Mouse (Mus musculus): ENCODE results near the gene Gdf5. TPM values are rescaled to one million over a fixed set of nuclear protein-coding genes. Genes with fewer than 3 reads are reported as not detected.
A peak's percentile ranks its signal among the peaks of the same experiment; 100 is the strongest.

Gene Gdf5
- polyA plus RNA-seq (2016; fragmentation: Nextera tagmentation; extraction: Ambion mirVana) = 2.1 and 2.9 TPM in 2 replicates

GRCm38 (mm10) chr2:155945124-155945523, at the start of gene Gdf5:
Gdf5 (minus strand) TSS chr2:155945367.
- ATAC-seq (ENCODE audit: low FRiP score) = no peak
- H3K4me1 ChIP-seq = peaks cover 47% of the 10 kb centered on the region
- H3K27me3 ChIP-seq = peaks cover 12% of the 10 kb centered on the region
- 29% methylated on average over 13 of the region's 13 CpGs for WGBS
- H3K9me3 ChIP-seq = no peaks in the 10 kb centered on the region
- peak within 1 kb of the TSS; percentile 48 for H3K4me2 ChIP-seq
- no peak within 1 kb of the TSS; the same call in 1 of the 2 replicates for H3K4me3 ChIP-seq (replicated peaks)
- H3K27ac ChIP-seq = peak within 1 kb of the TSS; percentile 51; the same call in 1 of the 2 replicates
- H3K36me3 ChIP-seq (replicated peaks) = no peaks in the 10 kb centered on the region
- peak within 1 kb of the TSS; percentile 39 for H3K9ac ChIP-seq

DNA sequence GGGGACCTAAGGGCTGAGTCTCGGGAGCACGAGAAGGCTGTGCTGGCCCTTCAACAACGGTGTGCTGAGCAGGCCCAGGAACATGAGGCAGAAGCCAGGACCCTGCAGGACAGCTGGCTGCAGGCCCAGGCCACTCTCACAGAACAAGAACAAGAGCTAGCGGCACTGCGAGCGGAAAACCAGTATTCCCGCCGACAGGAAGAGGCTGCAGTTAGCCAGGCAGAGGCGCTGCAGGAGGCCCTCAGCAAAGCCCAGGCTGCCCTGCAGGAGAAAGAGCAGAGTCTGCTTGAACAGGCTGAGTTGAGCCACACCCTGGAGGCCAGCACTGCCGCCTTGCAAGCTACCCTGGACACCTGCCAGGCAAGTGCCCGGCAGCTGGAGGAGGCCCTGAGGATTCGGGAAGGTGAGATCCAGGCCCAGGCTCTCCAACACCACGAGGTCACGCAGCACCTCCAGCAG, 46.7 kb upstream of the Gdf5 start:
- H3K36me3 ChIP-seq (replicated peaks) = peaks cover 99% of the 10 kb centered on the region
- H3K27ac ChIP-seq = no peak overlapping the region
- H3K4me3 ChIP-seq (replicated peaks) = no peak overlapping the region
- 88% methylated on average over 14 of the region's 14 CpGs for whole genome bisulfite sequencing
- no peak for ATAC-seq (ENCODE audit: low FRiP score)
- no peak overlapping the region for H3K4me2 ChIP-seq
- no peaks in the 10 kb centered on the region for H3K27me3 ChIP-seq
- no peak overlapping the region for H3K9ac ChIP-seq
- H3K9me3 ChIP-seq = no peaks in the 10 kb centered on the region
- no peaks in the 10 kb centered on the region for H3K4me1 ChIP-seq

DNA sequence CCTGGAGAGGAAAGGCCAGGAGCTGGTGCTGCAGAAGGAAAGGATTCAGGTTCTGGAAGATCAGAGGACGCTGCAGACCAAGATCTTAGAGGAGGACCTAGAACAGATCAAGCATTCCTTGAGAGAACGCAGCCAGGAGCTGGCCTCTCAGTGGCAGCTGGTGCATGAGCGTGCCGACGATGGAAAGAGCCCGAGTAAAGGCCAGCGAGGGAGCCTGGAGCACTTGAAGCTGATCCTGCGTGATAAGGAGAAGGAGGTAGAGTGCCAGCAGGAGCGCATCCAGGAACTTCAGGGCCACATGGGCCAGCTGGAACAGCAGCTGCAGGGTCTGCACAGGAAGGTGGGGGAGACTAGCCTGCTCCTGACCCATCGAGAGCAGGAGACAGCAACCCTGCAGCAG, 46.0 kb upstream of the Gdf5 start:
- 97% methylated on average over 10 of the region's 10 CpGs for WGBS
- H3K9ac ChIP-seq = no peak overlapping the region
- H3K27me3 ChIP-seq = no peaks in the 10 kb centered on the region
- no peak overlapping the region for H3K4me3 ChIP-seq (replicated peaks)
- H3K4me1 ChIP-seq = no peaks in the 10 kb centered on the region
- ATAC-seq (ENCODE audit: low FRiP score) = no peak
- H3K9me3 ChIP-seq = no peaks in the 10 kb centered on the region
- H3K27ac ChIP-seq = no peak overlapping the region
- peaks cover 99% of the 10 kb centered on the region for H3K36me3 ChIP-seq (replicated peaks)
- H3K4me2 ChIP-seq = no peak overlapping the region

GRCm38 (mm10) chr2:155989085-155989484, 43.9 kb upstream of the Gdf5 start:
- Histone ChIP-seq H3K4me1 (no peaks in the 10 kb centered on the region), H3K4me2 (no peak overlapping the region), H3K27ac (no peak overlapping the region), H3K27me3 (no peaks in the 10 kb centered on the region), H3K9me3 (no peaks in the 10 kb centered on the region), H3K36me3 (replicated peaks) (peaks cover 99% of the 10 kb centered on the region), H3K4me3 (replicated peaks) (no peak overlapping the region), H3K9ac (no peak overlapping the region)
- ATAC-seq (ENCODE audit: low FRiP score) = no peak
- WGBS = 67% methylated on average over 4 of the region's 4 CpGs

- no peak for ATAC-seq (ENCODE audit: low FRiP score)
- no peak overlapping the region for H3K27ac ChIP-seq
- no peaks in the 10 kb centered on the region for H3K9me3 ChIP-seq
- H3K36me3 ChIP-seq (replicated peaks) = peaks cover 99% of the 10 kb centered on the region
- no peaks in the 10 kb centered on the region for H3K27me3 ChIP-seq
- H3K4me3 ChIP-seq (replicated peaks) = no peak overlapping the region
- 97% methylated on average over 6 of the region's 6 CpGs for WGBS
- H3K9ac ChIP-seq = no peak overlapping the region
- H3K4me1 ChIP-seq = no peaks in the 10 kb centered on the region
- H3K4me2 ChIP-seq = no peak overlapping the region
Measured at GRCm38 (mm10) chr2:155987131-155987530, 42.0 kb upstream of the Gdf5 start.

- 93% methylated on average over 7 of the region's 7 CpGs for WGBS
- H3K9ac ChIP-seq = no peak overlapping the region
- H3K9me3 ChIP-seq = no peaks in the 10 kb centered on the region
- H3K4me1 ChIP-seq = no peaks in the 10 kb centered on the region
- H3K36me3 ChIP-seq (replicated peaks) = peaks cover 99% of the 10 kb centered on the region
- H3K4me3 ChIP-seq (replicated peaks) = no peak overlapping the region
- H3K4me2 ChIP-seq = no peak overlapping the region
- no peaks in the 10 kb centered on the region for H3K27me3 ChIP-seq
- no peak overlapping the region for H3K27ac ChIP-seq
- no peak for ATAC-seq (ENCODE audit: low FRiP score)
Measured at GRCm38 (mm10) chr2:155985776-155986175, 40.6 kb upstream of the Gdf5 start.

GRCm38 (mm10) chr2:155979328-155979991, 34.3 kb upstream of the Gdf5 start:
- WGBS = 93% methylated on average over 5 of the region's 5 CpGs
- Histone ChIP-seq H3K4me1 (no peaks in the 10 kb centered on the region), H3K9me3 (no peaks in the 10 kb centered on the region), H3K4me2 (no peak overlapping the region), H3K27ac (no peak overlapping the region), H3K9ac (no peak overlapping the region), H3K27me3 (no peaks in the 10 kb centered on the region), H3K4me3 (replicated peaks) (no peak overlapping the region), H3K36me3 (replicated peaks) (peaks cover 94% of the 10 kb centered on the region)
- ATAC-seq (ENCODE audit: low FRiP score) = no peak

DNA sequence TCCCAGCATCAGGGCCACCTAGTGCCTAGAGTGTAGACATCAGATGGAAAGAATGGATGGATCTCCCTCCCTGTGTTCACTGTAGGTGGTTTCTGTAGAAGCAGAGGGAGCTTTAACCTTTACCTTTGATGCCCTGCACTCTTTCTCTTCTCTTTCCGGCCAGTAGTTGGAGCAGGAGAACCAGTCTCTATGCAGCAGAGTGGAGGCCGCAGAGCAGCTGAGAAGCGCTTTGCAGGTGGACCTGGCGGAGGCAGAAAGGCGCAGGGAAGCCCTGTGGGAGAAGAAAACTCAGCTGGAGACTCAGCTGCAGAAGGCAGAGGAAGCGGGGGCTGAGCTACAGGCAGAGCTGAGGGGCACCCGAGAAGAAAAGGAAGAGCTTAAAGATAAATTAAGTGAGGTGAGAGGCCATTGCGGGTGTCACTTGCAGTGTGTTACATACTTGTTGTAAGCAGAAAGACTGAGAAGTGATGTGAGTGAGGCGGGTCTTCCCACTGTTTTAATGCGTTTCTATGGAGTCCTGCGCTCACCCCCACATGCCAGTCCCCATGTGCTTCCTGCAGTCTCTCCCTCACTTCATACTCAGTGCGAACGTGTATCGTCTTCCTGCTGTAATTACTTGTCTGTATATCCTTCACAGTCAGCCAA, 29.0 kb upstream of the Gdf5 start:
- Histone ChIP-seq H3K36me3 (replicated peaks) (peaks cover 90% of the 10 kb centered on the region), H3K4me1 (no peaks in the 10 kb centered on the region)

GRCm38 (mm10) chr2:155973348-155973747, 28.2 kb upstream of the Gdf5 start:
- H3K4me2 ChIP-seq = no peak overlapping the region
- no peak overlapping the region for H3K27ac ChIP-seq
- no peak for ATAC-seq (ENCODE audit: low FRiP score)
- H3K36me3 ChIP-seq (replicated peaks) = peaks cover 90% of the 10 kb centered on the region
- 86% methylated on average over 6 of the region's 6 CpGs for WGBS
- H3K9ac ChIP-seq = no peak overlapping the region
- no peaks in the 10 kb centered on the region for H3K9me3 ChIP-seq
- no peaks in the 10 kb centered on the region for H3K27me3 ChIP-seq
- H3K4me1 ChIP-seq = no peaks in the 10 kb centered on the region
- H3K4me3 ChIP-seq (replicated peaks) = no peak overlapping the region

More for the DNA sequence above, 29.0 kb upstream of the Gdf5 start:
- WGBS = 84% methylated on average over 14 of the region's 14 CpGs
- Histone ChIP-seq H3K27me3 (no peaks in the 10 kb centered on the region), H3K4me2 (no peak overlapping the region), H3K9me3 (no peaks in the 10 kb centered on the region), H3K4me3 (replicated peaks) (no peak overlapping the region), H3K9ac (no peak overlapping the region), H3K27ac (no peak overlapping the region)
- no peak for ATAC-seq (ENCODE audit: low FRiP score)

GRCm38 (mm10) chr2:155962991-155963390, 17.8 kb upstream of the Gdf5 start:
- H3K27me3 ChIP-seq = no peaks in the 10 kb centered on the region
- no peak for ATAC-seq (ENCODE audit: low FRiP score)
- no peak overlapping the region for H3K4me3 ChIP-seq (replicated peaks)
- no peak overlapping the region for H3K4me2 ChIP-seq
- H3K36me3 ChIP-seq (replicated peaks) = peaks cover 68% of the 10 kb centered on the region
- H3K9me3 ChIP-seq = no peaks in the 10 kb centered on the region
- 54% methylated on average over 1 of the region's 1 CpGs for WGBS
- H3K4me1 ChIP-seq = no peaks in the 10 kb centered on the region
- no peak overlapping the region for H3K9ac ChIP-seq
- no peak overlapping the region for H3K27ac ChIP-seq

GRCm38 (mm10) chr2:155961862-155962261, 16.7 kb upstream of the Gdf5 start:
- Histone ChIP-seq H3K4me2 (no peak overlapping the region), H3K4me1 (peaks cover 9% of the 10 kb centered on the region), H3K4me3 (replicated peaks) (no peak overlapping the region), H3K9me3 (no peaks in the 10 kb centered on the region), H3K36me3 (replicated peaks) (peaks cover 57% of the 10 kb centered on the region), H3K9ac (no peak overlapping the region), H3K27me3 (no peaks in the 10 kb centered on the region), H3K27ac (no peak overlapping the region)
- 83% methylated on average over 10 of the region's 10 CpGs for WGBS
- ATAC-seq (ENCODE audit: low FRiP score) = no peak

- Histone ChIP-seq H3K27me3 (no peaks in the 10 kb centered on the region), H3K9ac (no peak overlapping the region), H3K36me3 (replicated peaks) (peaks cover 40% of the 10 kb centered on the region), H3K4me1 (peaks cover 9% of the 10 kb centered on the region), H3K9me3 (no peaks in the 10 kb centered on the region), H3K4me2 (no peak overlapping the region), H3K27ac (no peak overlapping the region), H3K4me3 (replicated peaks) (no peak overlapping the region)
- ATAC-seq (ENCODE audit: low FRiP score) = no peak
- WGBS = 98% methylated on average over 5 of the region's 5 CpGs
Measured at GRCm38 (mm10) chr2:155959981-155960380, 14.8 kb upstream of the Gdf5 start.

All from forebrain, embryonic 12.5 days (tissue).